8 mouse cellular contexts compared by ENCODE assay signal in genomic region chr1:55236487-55236886, GRCm38 (mm10). TPM values are rescaled to one million over a fixed set of nuclear protein-coding genes. Genes with fewer than 3 reads are reported as not detected.
DNase-seq lines count a peak whose midpoint lies in the region; ATAC-seq and TF ChIP-seq lines count a peak whose summit lies in the region.

No protein-coding gene starts in this region.

- H3K9me3 ChIP-seq in heart, embryonic 16.5 days (replicated peaks; ENCODE audit: control insufficient read depth, low read length) = no peaks in the 10 kb centered on the region
- no peaks in the 10 kb centered on the region for H3K9me3 ChIP-seq in hindbrain, embryonic 14.5 days (ENCODE audit: control insufficient read depth, low read length)
- no peaks in the 10 kb centered on the region for H3K9me3 ChIP-seq in midbrain, embryonic 12.5 days

- H3K9ac ChIP-seq in heart, embryonic 16.5 days (ENCODE audit: low read length) = peak overlapping the region; percentile 45
- no peak overlapping the region for H3K9ac ChIP-seq in hindbrain, embryonic 14.5 days
- no peak overlapping the region; the same call in 1 of the 2 replicates for H3K9ac ChIP-seq in midbrain, embryonic 12.5 days (replicated peaks)

- H3K4me3 ChIP-seq in heart, embryonic 16.5 days (ENCODE audit: low read length) = peak overlapping the region; percentile 92
- peak overlapping the region; percentile 56 for H3K4me3 ChIP-seq in bone marrow macrophage, adult 2 months (ENCODE audit: insufficient read depth, low read length)
- H3K4me3 ChIP-seq in hindbrain, embryonic 14.5 days (replicated peaks; ENCODE audit: low read length) = peak overlapping the region; percentile 92
- H3K4me3 ChIP-seq in midbrain, embryonic 12.5 days = peak overlapping the region; percentile 77

- H3K36me3 ChIP-seq in heart, embryonic 16.5 days (ENCODE audit: control insufficient read depth, insufficient read depth) = no peaks in the 10 kb centered on the region
- no peaks in the 10 kb centered on the region for H3K36me3 ChIP-seq in hindbrain, embryonic 14.5 days (replicated peaks; ENCODE audit: control insufficient read depth, insufficient read depth)
- no peaks in the 10 kb centered on the region for H3K36me3 ChIP-seq in midbrain, embryonic 12.5 days

- TF ChIP-seq CTCF in bone marrow macrophage, adult 2 months (IDR thresholded peaks at IDR 0.05; ENCODE audit: low read depth, low read length) = no peak

- peaks cover 22% of the 10 kb centered on the region for H3K4me1 ChIP-seq in heart, embryonic 16.5 days (ENCODE audit: control insufficient read depth, insufficient read depth, low read length)
- H3K4me1 ChIP-seq in bone marrow macrophage, adult 2 months (ENCODE audit: control insufficient read depth, insufficient read depth, low read length) = peaks cover 9% of the 10 kb centered on the region
- H3K4me1 ChIP-seq in hindbrain, embryonic 14.5 days (replicated peaks; ENCODE audit: control insufficient read depth, insufficient read depth, low read length) = peaks cover 32% of the 10 kb centered on the region
- peaks cover 29% of the 10 kb centered on the region for H3K4me1 ChIP-seq in midbrain, embryonic 12.5 days

- H3K4me2 ChIP-seq in heart, embryonic 16.5 days (ENCODE audit: low read depth, low read length) = peak overlapping the region; percentile 99
- H3K4me2 ChIP-seq in hindbrain, embryonic 14.5 days (replicated peaks) = peak overlapping the region; percentile 99
- peak overlapping the region; percentile 80 for H3K4me2 ChIP-seq in midbrain, embryonic 12.5 days (replicated peaks)

- DNase-seq in heart, adult 18-20 months = no peak
- DNase-seq in hindbrain, embryonic 14.5 days (ENCODE audit: low spot score) = no peak
- DNase-seq in spleen, adult 12 weeks (ENCODE audit: low spot score) = no peak
- no peak for DNase-seq in layer of hippocampus, adult 18-20 months (ENCODE audit: low spot score in 2 of 2)
- no peak for DNase-seq in lung, postnatal 25 days (ENCODE audit: low spot score)

- no peaks in the 10 kb centered on the region for H3K27me3 ChIP-seq in heart, embryonic 16.5 days (ENCODE audit: control insufficient read depth, insufficient read depth, low read length)
- no peaks in the 10 kb centered on the region for H3K27me3 ChIP-seq in hindbrain, embryonic 14.5 days (ENCODE audit: control insufficient read depth, insufficient read depth, low read length)
- no peaks in the 10 kb centered on the region for H3K27me3 ChIP-seq in midbrain, embryonic 12.5 days

- no peak for ATAC-seq in heart, embryonic 16.5 days (replicated peaks; ENCODE audit: extremely low read depth, insufficient read depth, low FRiP score)
- ATAC-seq in hindbrain, embryonic 14.5 days (ENCODE audit: low FRiP score) = no peak
- no peak for ATAC-seq in midbrain, embryonic 12.5 days (ENCODE audit: low FRiP score, low read depth)

- H3K27ac ChIP-seq in heart, embryonic 16.5 days (ENCODE audit: low read length) = no peak overlapping the region
- no peak overlapping the region for H3K27ac ChIP-seq in bone marrow macrophage, adult 2 months (ENCODE audit: insufficient read depth, low read depth, low read length)
- no peak overlapping the region for H3K27ac ChIP-seq in hindbrain, embryonic 14.5 days
- H3K27ac ChIP-seq in midbrain, embryonic 12.5 days (replicated peaks) = no peak overlapping the region

- WGBS in heart, embryonic 16.5 days = 32% methylated on average over 5 of the region's 5 CpGs
- WGBS in hindbrain, embryonic 14.5 days = 39% methylated on average over 5 of the region's 5 CpGs
- WGBS in midbrain, embryonic 12.5 days = 44% methylated on average over 5 of the region's 5 CpGs

- no peak for TF ChIP-seq POLR2A in bone marrow macrophage, adult 2 months (IDR thresholded peaks at IDR 0.05; ENCODE audit: borderline replicate concordance, low read depth, low read length)

RNA-seq across cellular contexts. Expression of gene Mars2, which starts 0.5 kb away (rescaled TPM):
- 3.8 and 4.0 TPM in 2 replicates for polyA plus RNA-seq in heart, embryonic 16.5 days (2015; fragmentation: Nextera tagmentation; extraction: Ambion mirVana)
- 1 to 10 TPM; 5.1 to 5.7 TPM for total RNA-seq in heart, adult 18-20 months (2021)
- 1.3 and 1.5 TPM in 2 replicates for polyA plus RNA-seq in bone marrow macrophage, adult 2 months (2012; ENCODE audit: insufficient read depth, insufficient read length, missing spikeins)
- polyA plus RNA-seq in hindbrain, embryonic 14.5 days (2014; fragmentation: Nextera tagmentation; extraction: Ambion mirVana) = 3.4 and 3.9 TPM in 2 replicates
- polyA plus RNA-seq in midbrain, embryonic 12.5 days (2016; fragmentation: Nextera tagmentation; extraction: Ambion mirVana) = 4.0 TPM in 2 replicates
- total RNA-seq in layer of hippocampus, adult 18-20 months (2021) = 1 to 10 TPM; 8.1 to 8.6 TPM

RNA-seq across cellular contexts. Expression of gene Rftn2, which starts 9.9 kb away (rescaled TPM):
- polyA plus RNA-seq in heart, embryonic 16.5 days (2015; fragmentation: Nextera tagmentation; extraction: Ambion mirVana) = 10.3 and 11.2 TPM in 2 replicates
- total RNA-seq in heart, adult 18-20 months (2021) = 10 to 100 TPM; 10.8 to 11.0 TPM
- 2.1 and 2.8 TPM in 2 replicates for polyA plus RNA-seq in bone marrow macrophage, adult 2 months (2012; ENCODE audit: insufficient read depth, insufficient read length, missing spikeins)
- polyA plus RNA-seq in hindbrain, embryonic 14.5 days (2014; fragmentation: Nextera tagmentation; extraction: Ambion mirVana) = 10.2 and 11.6 TPM in 2 replicates
- 8.3 and 8.9 TPM in 2 replicates for polyA plus RNA-seq in midbrain, embryonic 12.5 days (2016; fragmentation: Nextera tagmentation; extraction: Ambion mirVana)
- total RNA-seq in layer of hippocampus, adult 18-20 months (2021) = 10 to 100 TPM; 35.6 to 36.4 TPM
